Mouse (Mus musculus) liver, embryonic 12.5 days (tissue): ENCODE measurements at regions not wholly inside any gene's neighbourhood (a gene's known extent, or its start where the extent isn't known, plus 50 kb on each side); places are given as distances from the start of the nearest gene placed in this dataset.

ENCODE experiments used
- ATAC-seq: fragments of 200-750 bp; cut with Nextera tagmentation; 2 replicates; pipeline ENCODE4 v1.8.0; 2017; ENCODE audit warnings: moderate number of reproducible peaks, mild to moderate bottlenecking, moderate library complexity
- H3K27ac ChIP-seq: fragments of 300-500 bp; sonication (generic); 2 replicates; pipeline ENCODE4 v1.5.1; 2016; ENCODE audit warnings: mild to moderate bottlenecking
- H3K27me3 ChIP-seq: fragments of 300-500 bp; sonication (generic); replicated peaks from 2 replicates; pipeline ENCODE4 v1.6.1; 2016; ENCODE audit warnings: mild to moderate bottlenecking, moderate library complexity
- H3K36me3 ChIP-seq: fragments of 300-500 bp; sonication (generic); 2 replicates; pipeline ENCODE4 v1.6.1; 2016; ENCODE audit warnings: mild to moderate bottlenecking, moderate library complexity
- H3K4me1 ChIP-seq: fragments of 300-500 bp; sonication (generic); 2 replicates; pipeline ENCODE4 v1.6.1; 2016
- H3K4me2 ChIP-seq: fragments of 300-500 bp; sonication (generic); 2 replicates; pipeline ENCODE4 v1.6.1; 2016; ENCODE audit warnings: mild to moderate bottlenecking, moderate library complexity
- H3K4me3 ChIP-seq: fragments of 300-500 bp; sonication (generic); 2 replicates; pipeline ENCODE4 v1.5.1; 2016; ENCODE audit warnings: mild to moderate bottlenecking, moderate library complexity
- H3K9ac ChIP-seq: fragments of 300-500 bp; sonication (generic); 2 replicates; pipeline ENCODE4 v1.6.1; 2016; ENCODE audit warnings: mild to moderate bottlenecking, moderate library complexity
- H3K9me3 ChIP-seq: fragments of 300-500 bp; sonication (generic); replicated peaks from 2 replicates; pipeline ENCODE4 v1.6.1; 2016; ENCODE audit warnings: mild to moderate bottlenecking, moderate library complexity
- whole genome bisulfite sequencing: fragments of 180-500 bp; shearing (Covaris S2); methylation state at CpG from one replicate; pipeline ENCODE4 v1.1.7; 2016; ENCODE audit not compliant: insufficient replicate concordance; 5-methylcytosine and 5-hydroxymethylcytosine counted together

DNA sequence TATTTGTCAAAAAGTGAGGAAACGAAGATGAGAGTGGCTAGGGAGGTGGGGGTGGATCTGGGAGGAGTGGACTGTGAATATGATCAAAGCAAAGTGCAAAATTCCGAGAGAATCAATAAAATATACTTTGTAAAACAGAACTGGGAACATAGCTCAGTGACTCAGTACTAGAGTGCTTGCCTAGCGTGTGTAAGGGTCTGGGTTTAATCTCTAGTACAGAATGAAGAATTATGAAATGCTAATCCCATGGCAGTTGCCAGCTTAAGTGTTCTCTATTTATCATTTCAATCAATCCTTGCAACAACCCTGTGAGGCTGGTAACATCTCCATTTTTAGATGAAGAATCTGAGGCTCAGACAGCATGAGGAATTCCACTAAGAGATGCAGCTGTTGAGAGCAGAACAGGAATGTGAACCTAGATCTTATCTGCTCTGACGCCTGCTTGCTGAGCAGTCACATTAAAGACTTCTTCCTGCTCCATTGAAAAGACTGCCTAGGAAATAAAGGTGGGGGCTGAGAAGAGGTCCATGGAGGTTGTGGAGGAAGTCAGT is 152.5 kb downstream of the Nr2f2 start:
- Histone ChIP-seq H3K9me3 (no peaks in the 10 kb centered on the region), H3K27ac (no peak overlapping the region), H3K36me3 (no peaks in the 10 kb centered on the region), H3K4me3 (no peak overlapping the region), H3K4me2 (no peak overlapping the region), H3K9ac (no peak overlapping the region), H3K4me1 (no peaks in the 10 kb centered on the region), H3K27me3 (no peaks in the 10 kb centered on the region)
- ATAC-seq = no peak
- WGBS = 23% methylated on average over 4 of the region's 4 CpGs

DNA sequence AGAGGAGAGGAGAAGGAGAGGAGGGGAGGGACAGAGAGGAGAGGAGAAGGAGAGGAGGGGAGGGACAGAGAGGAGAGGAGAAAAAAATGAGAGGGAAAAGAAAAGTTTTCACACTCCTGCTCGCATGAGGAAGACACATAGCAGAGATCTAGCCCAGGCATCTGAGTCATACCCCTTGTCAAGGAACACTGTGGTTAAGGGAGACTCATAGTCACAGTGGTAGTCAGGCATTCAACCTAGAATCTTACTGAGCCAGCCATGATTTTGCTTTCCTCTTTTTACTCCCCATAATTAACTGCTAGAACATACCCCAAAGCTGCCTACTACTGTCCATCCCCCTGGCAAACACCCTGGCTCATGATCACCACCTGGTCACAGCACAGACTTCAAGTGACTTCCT is 160.6 kb downstream of the Nr2f2 start:
- Histone ChIP-seq H3K4me3 (no peak overlapping the region), H3K36me3 (no peaks in the 10 kb centered on the region), H3K27me3 (no peaks in the 10 kb centered on the region), H3K9ac (no peak overlapping the region), H3K27ac (no peak overlapping the region), H3K9me3 (no peaks in the 10 kb centered on the region), H3K4me1 (no peaks in the 10 kb centered on the region), H3K4me2 (no peak overlapping the region)
- 44% methylated on average over 1 of the region's 1 CpGs for WGBS
- no peak for ATAC-seq

DNA sequence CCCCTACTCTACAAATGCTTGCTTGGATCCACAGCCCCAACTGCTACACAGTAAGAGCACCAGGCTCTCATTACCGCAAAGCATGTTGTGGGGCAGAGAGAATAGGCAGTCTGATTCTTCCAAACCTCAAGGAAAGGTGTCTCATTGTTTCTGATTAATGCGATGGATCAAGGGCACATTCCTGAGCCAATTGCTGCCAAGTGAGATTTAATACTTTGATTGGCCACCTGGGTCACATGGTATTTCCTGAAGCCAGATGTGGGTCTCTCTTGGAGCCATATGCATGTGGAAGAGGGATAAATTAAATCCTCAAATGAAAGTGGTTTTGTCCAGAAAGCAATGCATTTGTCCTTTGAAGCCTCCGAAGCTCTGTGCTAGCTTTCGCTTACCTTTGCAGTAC is 166.3 kb downstream of the Nr2f2 start:
- H3K27me3 ChIP-seq = no peaks in the 10 kb centered on the region
- no peaks in the 10 kb centered on the region for H3K36me3 ChIP-seq
- no peak for ATAC-seq
- 83% methylated on average over 4 of the region's 4 CpGs for WGBS
- no peaks in the 10 kb centered on the region for H3K4me1 ChIP-seq
- no peak overlapping the region for H3K4me2 ChIP-seq
- H3K27ac ChIP-seq = no peak overlapping the region
- no peak overlapping the region for H3K4me3 ChIP-seq
- no peaks in the 10 kb centered on the region for H3K9me3 ChIP-seq
- H3K9ac ChIP-seq = no peak overlapping the region

DNA sequence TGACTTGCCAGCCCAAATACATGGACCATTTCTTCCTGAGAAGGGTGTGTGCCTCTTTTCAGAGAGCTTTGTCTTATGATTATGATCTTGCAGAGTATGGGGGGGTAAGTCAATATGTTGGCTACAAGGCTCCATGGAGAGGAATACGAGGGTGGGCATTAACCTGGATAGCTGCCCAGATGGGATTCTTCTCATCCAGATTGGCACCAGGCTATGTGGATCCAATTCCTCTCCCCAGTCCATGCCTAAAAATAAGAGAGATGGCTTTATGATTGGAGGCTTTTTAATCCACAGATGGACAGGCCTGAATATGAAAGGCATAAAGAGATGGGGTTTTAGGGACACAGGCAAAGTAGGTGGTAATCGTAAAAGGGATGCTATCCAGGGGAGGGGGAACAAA is 187.6 kb downstream of the Nr2f2 start:
- no peak for ATAC-seq
- 59% methylated on average over 2 of the region's 2 CpGs for WGBS
- no peaks in the 10 kb centered on the region for H3K4me1 ChIP-seq

DNA sequence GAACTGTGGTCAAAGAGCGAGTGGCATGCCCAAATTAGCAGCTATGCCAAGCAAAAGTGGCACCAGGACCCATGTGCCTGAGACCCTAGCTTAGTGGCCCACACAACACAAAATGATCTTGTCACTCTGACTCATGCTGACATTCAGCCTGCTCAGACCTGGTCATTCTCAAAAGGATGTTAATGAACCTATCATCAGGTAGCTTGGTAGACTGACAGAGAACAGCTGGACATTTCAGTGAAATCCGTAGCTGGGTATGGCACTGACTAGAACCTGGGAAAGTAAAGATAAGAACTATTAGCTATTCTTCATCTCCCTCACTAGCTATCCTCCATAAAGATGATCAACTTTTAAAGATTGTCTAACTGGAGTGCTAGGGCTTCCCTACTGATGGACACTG is 188.5 kb downstream of the Nr2f2 start:
- no peaks in the 10 kb centered on the region for H3K9me3 ChIP-seq
- no peak overlapping the region for H3K4me2 ChIP-seq
- H3K36me3 ChIP-seq = no peaks in the 10 kb centered on the region
- no peaks in the 10 kb centered on the region for H3K27me3 ChIP-seq
- H3K4me3 ChIP-seq = no peak overlapping the region
- no peaks in the 10 kb centered on the region for H3K4me1 ChIP-seq
- 66% methylated on average over 2 of the region's 2 CpGs for WGBS
- no peak for ATAC-seq
- no peak overlapping the region for H3K9ac ChIP-seq
- H3K27ac ChIP-seq = no peak overlapping the region

More for the DNA sequence above, 187.6 kb downstream of the Nr2f2 start:
- no peak overlapping the region for H3K27ac ChIP-seq
- no peak overlapping the region for H3K4me3 ChIP-seq
- H3K9ac ChIP-seq = no peak overlapping the region
- H3K36me3 ChIP-seq = no peaks in the 10 kb centered on the region
- no peaks in the 10 kb centered on the region for H3K9me3 ChIP-seq
- H3K4me2 ChIP-seq = no peak overlapping the region
- H3K27me3 ChIP-seq = no peaks in the 10 kb centered on the region

DNA sequence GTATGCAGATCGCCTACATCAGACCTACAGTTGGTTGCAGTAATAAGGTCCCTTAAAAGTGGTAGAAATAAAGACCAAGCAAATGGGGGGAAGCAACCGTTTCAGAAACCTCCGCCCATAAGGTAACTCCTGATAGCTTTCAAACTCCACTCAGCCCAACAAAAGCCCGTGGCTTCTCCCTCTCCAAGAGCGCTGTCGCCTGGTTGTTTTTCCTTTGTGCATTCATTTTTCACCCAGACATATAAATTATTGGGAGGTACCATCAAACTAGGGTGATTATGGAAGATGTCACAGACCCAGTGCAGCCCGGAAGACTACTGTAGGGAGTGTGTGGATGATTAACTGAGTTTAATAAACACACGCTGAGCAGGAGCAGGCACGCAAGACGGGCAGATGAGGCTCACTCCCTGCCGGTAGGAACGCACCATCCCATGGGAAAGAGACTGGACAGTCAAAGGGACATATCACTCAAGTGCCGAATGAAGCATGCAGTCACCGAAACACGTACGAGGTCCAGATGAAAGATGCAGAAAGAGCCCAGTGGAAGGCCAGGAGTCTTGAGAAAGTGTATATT is 189.8 kb downstream of the Nr2f2 start:
- no peak overlapping the region for H3K9ac ChIP-seq
- no peak for ATAC-seq
- 73% methylated on average over 16 of the region's 16 CpGs for WGBS
- H3K36me3 ChIP-seq = no peaks in the 10 kb centered on the region
- no peak overlapping the region for H3K4me3 ChIP-seq
- no peak overlapping the region for H3K4me2 ChIP-seq
- H3K27me3 ChIP-seq = no peaks in the 10 kb centered on the region
- no peaks in the 10 kb centered on the region for H3K9me3 ChIP-seq
- no peak overlapping the region for H3K27ac ChIP-seq
- no peaks in the 10 kb centered on the region for H3K4me1 ChIP-seq

DNA sequence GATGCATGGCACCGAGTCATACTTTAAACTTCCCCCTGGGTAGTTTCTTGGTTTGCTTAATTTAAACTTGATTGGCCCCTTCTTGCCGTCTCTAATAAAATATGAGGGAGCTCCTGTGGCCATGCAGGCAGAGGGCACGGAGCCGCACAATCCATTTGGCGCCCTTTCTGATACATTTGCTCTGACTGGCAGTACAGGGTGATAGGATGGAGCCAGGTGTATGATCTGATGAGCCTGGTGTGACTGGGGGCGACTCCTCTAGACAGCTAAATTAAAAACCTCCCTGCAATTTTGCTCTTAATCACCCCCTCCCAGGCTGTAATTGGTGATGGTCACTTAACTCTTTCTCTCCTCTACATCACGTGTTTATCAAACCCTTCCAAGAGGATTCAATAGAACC is 190.4 kb downstream of the Nr2f2 start:
- Histone ChIP-seq H3K9me3 (no peaks in the 10 kb centered on the region), H3K4me1 (no peaks in the 10 kb centered on the region), H3K27me3 (no peaks in the 10 kb centered on the region), H3K4me2 (no peak overlapping the region), H3K36me3 (no peaks in the 10 kb centered on the region), H3K27ac (no peak overlapping the region), H3K9ac (no peak overlapping the region), H3K4me3 (no peak overlapping the region)
- WGBS = 71% methylated on average over 7 of the region's 7 CpGs
- ATAC-seq = no peak

DNA sequence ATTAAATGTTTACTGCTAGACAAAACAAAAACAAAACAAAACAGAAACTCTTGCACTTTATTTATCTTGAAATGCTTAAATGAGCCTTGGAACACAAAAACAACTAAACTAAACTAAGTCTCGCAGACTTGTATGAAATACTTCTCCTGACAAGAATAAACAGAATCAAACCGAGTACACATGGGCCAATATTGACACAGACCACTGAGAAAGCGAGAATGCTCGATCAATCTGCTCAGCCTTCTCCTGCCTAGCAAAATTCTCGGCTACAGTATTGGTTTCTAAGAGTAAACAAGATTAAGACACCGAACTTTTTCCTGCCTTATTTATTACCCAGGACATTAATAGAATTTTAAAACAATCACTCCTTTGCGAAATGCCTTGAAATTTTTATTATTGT is 194.1 kb downstream of the Nr2f2 start:
- no peak overlapping the region for H3K9ac ChIP-seq
- no peaks in the 10 kb centered on the region for H3K9me3 ChIP-seq
- no peaks in the 10 kb centered on the region for H3K27me3 ChIP-seq
- H3K4me3 ChIP-seq = no peak overlapping the region
- WGBS = 63% methylated on average over 7 of the region's 7 CpGs
- ATAC-seq = no peak
- no peak overlapping the region for H3K4me2 ChIP-seq
- H3K4me1 ChIP-seq = no peaks in the 10 kb centered on the region
- no peak overlapping the region for H3K27ac ChIP-seq
- no peaks in the 10 kb centered on the region for H3K36me3 ChIP-seq

DNA sequence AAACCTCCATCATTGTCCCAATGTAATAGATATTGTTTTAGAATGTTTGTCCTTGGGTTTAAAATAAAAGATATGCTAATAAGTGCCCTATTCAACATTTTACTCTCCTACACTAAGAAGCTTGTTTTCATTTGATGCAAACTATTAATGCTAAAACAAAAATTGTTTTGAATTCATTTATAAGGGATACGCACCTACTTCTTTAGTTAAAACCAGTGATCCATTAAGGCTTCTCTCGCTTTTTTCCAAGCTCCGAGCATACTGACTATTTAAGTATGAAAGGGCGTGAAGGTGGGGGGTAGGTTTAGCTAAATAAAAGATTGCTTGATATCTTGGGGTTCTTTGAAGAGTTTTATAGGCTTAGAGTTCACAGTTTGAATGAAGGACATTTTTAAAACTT is 195.1 kb downstream of the Nr2f2 start:
- Histone ChIP-seq H3K27ac (no peak overlapping the region), H3K4me3 (no peak overlapping the region), H3K4me2 (no peak overlapping the region), H3K9ac (no peak overlapping the region), H3K4me1 (no peaks in the 10 kb centered on the region), H3K9me3 (no peaks in the 10 kb centered on the region), H3K36me3 (no peaks in the 10 kb centered on the region), H3K27me3 (no peaks in the 10 kb centered on the region)
- no peak for ATAC-seq
- WGBS = 68% methylated on average over 4 of the region's 4 CpGs

DNA sequence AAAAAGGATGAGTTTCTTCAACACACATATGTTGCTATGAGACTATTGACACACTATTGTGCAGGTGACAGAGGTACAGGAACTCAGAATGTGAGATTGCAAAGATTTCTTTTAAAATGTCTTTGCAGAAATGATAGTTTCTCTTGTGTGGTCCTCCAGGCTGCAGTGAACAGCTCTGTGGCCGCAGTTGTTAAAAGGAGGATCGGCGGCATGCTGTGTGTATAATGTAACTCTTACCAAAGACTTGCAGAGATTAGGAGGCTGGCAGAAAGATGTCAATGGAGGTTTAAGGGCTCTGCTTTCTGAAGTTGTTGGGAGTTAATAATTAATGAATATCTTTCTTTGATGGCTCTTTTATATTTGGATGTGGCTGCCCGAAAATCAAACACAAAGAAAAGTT is 198.5 kb downstream of the Nr2f2 start:
- no peak for ATAC-seq
- H3K4me1 ChIP-seq = no peaks in the 10 kb centered on the region
- no peaks in the 10 kb centered on the region for H3K9me3 ChIP-seq
- no peak overlapping the region for H3K4me3 ChIP-seq
- H3K4me2 ChIP-seq = no peak overlapping the region
- H3K36me3 ChIP-seq = no peaks in the 10 kb centered on the region
- no peaks in the 10 kb centered on the region for H3K27me3 ChIP-seq
- H3K27ac ChIP-seq = no peak overlapping the region
- 57% methylated on average over 4 of the region's 4 CpGs for WGBS
- H3K9ac ChIP-seq = no peak overlapping the region

DNA sequence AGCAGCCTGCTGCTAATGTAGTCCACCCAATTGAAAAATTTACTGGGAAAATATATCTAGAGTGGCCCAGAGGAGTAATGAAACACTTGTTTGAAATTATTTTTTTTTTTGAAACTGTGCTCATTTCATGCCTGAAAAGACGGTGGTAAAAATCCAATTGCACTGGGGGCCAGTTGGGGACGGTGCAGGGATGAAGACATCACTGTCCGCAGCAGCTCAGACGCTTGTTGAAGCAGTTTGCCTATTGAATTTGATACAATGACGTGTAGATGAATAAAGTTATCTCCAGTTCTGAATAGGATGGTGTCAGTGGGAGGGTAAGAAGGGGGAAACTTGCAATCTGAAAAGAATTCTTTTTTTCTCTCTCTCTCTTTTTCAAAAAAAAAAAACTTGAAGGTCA is 200.5 kb downstream of the Nr2f2 start:
- WGBS = 69% methylated on average over 5 of the region's 5 CpGs
- Histone ChIP-seq H3K9me3 (no peaks in the 10 kb centered on the region), H3K36me3 (no peaks in the 10 kb centered on the region)

DNA sequence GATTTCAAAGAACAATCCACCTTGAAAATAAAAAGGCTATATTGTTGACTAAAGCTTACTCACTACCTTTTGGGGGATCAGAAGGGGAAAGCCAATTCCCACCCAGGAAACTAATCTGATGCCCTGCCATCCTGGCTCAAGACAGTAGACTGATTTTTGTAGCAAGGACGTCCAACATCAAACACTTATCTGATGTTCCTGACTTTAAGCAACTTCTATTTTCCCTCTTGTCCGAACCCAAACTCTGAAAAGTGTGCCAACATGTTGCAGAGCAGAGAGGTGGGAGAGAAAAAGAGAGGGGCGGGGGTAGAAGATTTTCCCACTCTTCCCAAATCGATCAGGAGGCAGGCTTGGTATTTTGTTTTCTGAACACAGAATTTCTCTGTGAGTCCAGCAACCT is 201.0 kb downstream of the Nr2f2 start:
- Histone ChIP-seq H3K9me3 (no peaks in the 10 kb centered on the region), H3K27me3 (no peaks in the 10 kb centered on the region), H3K27ac (no peak overlapping the region), H3K4me2 (no peak overlapping the region), H3K4me1 (no peaks in the 10 kb centered on the region), H3K36me3 (no peaks in the 10 kb centered on the region), H3K9ac (no peak overlapping the region), H3K4me3 (no peak overlapping the region)
- WGBS = 43% methylated on average over 4 of the region's 4 CpGs
- ATAC-seq = no peak

More for the DNA sequence above, 200.5 kb downstream of the Nr2f2 start:
- Histone ChIP-seq H3K4me3 (no peak overlapping the region), H3K4me1 (no peaks in the 10 kb centered on the region), H3K4me2 (no peak overlapping the region), H3K27me3 (no peaks in the 10 kb centered on the region), H3K9ac (no peak overlapping the region), H3K27ac (no peak overlapping the region)
- no peak for ATAC-seq

DNA sequence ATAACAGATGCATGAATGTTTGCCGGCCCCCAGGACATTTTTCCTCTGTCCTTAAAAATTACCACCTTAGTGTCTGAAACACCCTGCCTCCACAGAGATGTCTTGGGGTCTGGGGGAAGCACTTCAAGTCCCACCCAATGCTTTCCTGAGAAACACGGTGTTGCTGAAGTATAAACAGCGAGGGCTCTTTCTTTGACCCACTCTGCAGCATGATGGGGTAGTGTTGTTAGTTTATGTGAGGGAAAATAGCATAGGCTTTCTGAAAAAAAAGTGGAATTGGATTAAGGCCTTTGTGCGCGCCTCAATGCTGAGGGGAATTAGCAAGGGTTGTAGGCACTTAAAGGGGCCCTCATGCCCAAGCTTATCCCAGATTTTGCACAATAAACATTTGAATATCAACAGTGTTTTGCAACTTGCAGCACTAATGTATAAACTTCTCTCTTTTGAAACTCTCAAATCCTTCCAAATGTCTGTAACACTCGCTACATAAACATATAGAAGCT is 201.8 kb downstream of the Nr2f2 start:
- no peak for ATAC-seq
- Histone ChIP-seq H3K9me3 (no peaks in the 10 kb centered on the region), H3K9ac (no peak overlapping the region), H3K4me2 (no peak overlapping the region), H3K27me3 (no peaks in the 10 kb centered on the region), H3K4me1 (no peaks in the 10 kb centered on the region), H3K4me3 (no peak overlapping the region), H3K36me3 (no peaks in the 10 kb centered on the region), H3K27ac (no peak overlapping the region)
- WGBS = 54% methylated on average over 6 of the region's 6 CpGs
